Mouse (Mus musculus) kidney, postnatal 14 days (tissue): ENCODE data around the gene Ooep.
"Not testable (repeated sequence)": the region's sequence is repeated elsewhere in the genome, so short reads cannot be mapped to it uniquely, and the experiment has no call there.

ENCODE experiments used
- DNase-seq: peaks from one replicate; pipeline ENCODE4 v3.0.0; 2022; ENCODE audit warnings: mixed read lengths

The Ooep gene

GRCm38 (mm10) chr9:78365850-78366544 lies 12.5 kb downstream of the Ooep start:
- DNase-seq: no peak

- DNase-seq: no peak
These were observed 13.8 kb downstream of the Ooep start for GRCm38 (mm10) chr9:78364701-78365100.

- no peak for DNase-seq
These were observed 15.2 kb downstream of the Ooep start for GRCm38 (mm10) chr9:78363374-78363773.

GRCm38 (mm10) chr9:78360484-78360872 lies 18.0 kb downstream of the Ooep start:
- no peak for DNase-seq

- DNase-seq: no peak
These were observed 18.6 kb downstream of the Ooep start for GRCm38 (mm10) chr9:78359750-78360483.

GRCm38 (mm10) chr9:78358053-78358452 lies 20.5 kb downstream of the Ooep start:
- DNase-seq: peak; percentile 75

GRCm38 (mm10) chr9:78355611-78356010 lies 22.9 kb downstream of the Ooep start, which contains the start of gene Gsta2:
Gene Gsta2 (minus strand): TSS chr9:78355788.
- DNase-seq: no peak

GRCm38 (mm10) chr9:78354665-78355578 lies 23.6 kb downstream of the Ooep start:
- DNase-seq: peak; percentile 45

GRCm38 (mm10) chr9:78351504-78352220 lies 26.9 kb downstream of the Ooep start:
- no peak for DNase-seq

GRCm38 (mm10) chr9:78350007-78350406 lies 28.5 kb downstream of the Ooep start:
- not testable (repeated sequence) for DNase-seq

GRCm38 (mm10) chr9:78349141-78349540 lies 29.4 kb downstream of the Ooep start:
- DNase-seq: peak; percentile 21

- peak; percentile 86 for DNase-seq
These were observed 30.1 kb downstream of the Ooep start for GRCm38 (mm10) chr9:78348206-78349004.

GRCm38 (mm10) chr9:78347004-78347403 lies 31.5 kb downstream of the Ooep start:
- peak; percentile 6 for DNase-seq

GRCm38 (mm10) chr9:78345235-78345634 lies 33.3 kb downstream of the Ooep start:
- not testable (repeated sequence) for DNase-seq

GRCm38 (mm10) chr9:78343055-78343454 lies 35.5 kb downstream of the Ooep start:
- not testable (repeated sequence) for DNase-seq

- not testable (repeated sequence) for DNase-seq
These were observed 36.0 kb downstream of the Ooep start for GRCm38 (mm10) chr9:78342494-78342893.

- DNase-seq: peak; percentile 29
These were observed 38.2 kb downstream of the Ooep start for GRCm38 (mm10) chr9:78340324-78340723.

GRCm38 (mm10) chr9:78337050-78337449 lies 41.5 kb downstream of the Ooep start:
- DNase-seq: peak; percentile 7

GRCm38 (mm10) chr9:78327289-78327688 lies 51.2 kb downstream of the Ooep start, which contains the start of gene Omt2b:
Gene Omt2b (plus strand): TSS chr9:78327589.
- not testable (repeated sequence) for DNase-seq
